Mouse (Mus musculus): ENCODE results near the gene Gch1.

- TF ChIP-seq CTCF (IDR thresholded peaks at IDR 0.05; ENCODE audit: low read depth, low read length), result no peak
- no peak for TF ChIP-seq POLR2A (IDR thresholded peaks at IDR 0.05; ENCODE audit: extremely low read depth, insufficient read depth, low read length)
Observed at GRCm38 (mm10) chr14:47234526-47235250, 45.5 kb upstream of the Gch1 start.

Data from liver, adult 2 months (tissue).